Mouse (Mus musculus): ENCODE results near the gene Tnfrsf11a. TPM values are rescaled to one million over a fixed set of nuclear protein-coding genes. Genes with fewer than 3 reads are reported as not detected.

Gene Tnfrsf11a
- total RNA-seq, 2 experiments from 2014 or later = 0.54 to 1.5 TPM

DNA sequence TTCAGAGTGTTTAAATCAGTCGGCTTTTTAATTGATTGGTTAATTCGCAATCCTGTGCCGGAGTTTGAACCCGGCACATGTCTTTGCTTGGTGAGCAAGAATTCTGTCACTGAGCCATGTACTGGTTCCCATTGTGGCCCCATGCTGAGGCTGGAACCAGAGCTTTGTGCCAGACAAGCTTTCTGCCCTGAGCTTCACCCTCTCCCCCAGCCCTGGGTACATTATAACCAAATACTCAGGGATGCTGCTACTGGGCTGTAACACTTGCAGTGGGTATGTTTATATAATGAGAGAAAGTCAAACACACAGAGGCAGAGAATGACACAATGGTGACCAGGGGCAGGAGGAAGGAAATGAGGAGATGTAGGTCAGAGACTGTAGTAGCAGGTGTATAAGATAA is 43.8 kb downstream of the Tnfrsf11a start:
- ATAC-seq (replicated peaks; ENCODE audit: poor library complexity, severe bottlenecking) = no peak

DNA sequence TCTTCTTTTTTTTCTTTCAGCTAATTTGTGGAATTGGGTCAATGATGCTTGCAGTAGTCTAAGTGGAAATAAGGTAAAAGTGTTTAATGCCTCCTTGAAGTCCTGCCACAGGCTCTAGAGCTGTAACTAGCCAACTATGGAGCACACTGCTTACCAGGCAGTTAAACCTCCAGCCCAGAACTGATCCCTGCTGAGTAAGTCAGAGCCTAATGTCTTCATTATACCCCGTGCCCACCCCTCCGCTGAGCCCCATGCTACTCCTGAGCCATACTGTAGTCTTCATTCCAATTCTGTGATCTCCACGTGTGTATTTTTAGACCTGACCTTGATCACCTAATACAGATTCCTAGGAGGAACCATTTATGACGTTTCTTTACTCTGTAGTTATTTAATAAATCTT is 44.5 kb downstream of the Tnfrsf11a start:
- ATAC-seq (replicated peaks; ENCODE audit: poor library complexity, severe bottlenecking) = no peak

DNA sequence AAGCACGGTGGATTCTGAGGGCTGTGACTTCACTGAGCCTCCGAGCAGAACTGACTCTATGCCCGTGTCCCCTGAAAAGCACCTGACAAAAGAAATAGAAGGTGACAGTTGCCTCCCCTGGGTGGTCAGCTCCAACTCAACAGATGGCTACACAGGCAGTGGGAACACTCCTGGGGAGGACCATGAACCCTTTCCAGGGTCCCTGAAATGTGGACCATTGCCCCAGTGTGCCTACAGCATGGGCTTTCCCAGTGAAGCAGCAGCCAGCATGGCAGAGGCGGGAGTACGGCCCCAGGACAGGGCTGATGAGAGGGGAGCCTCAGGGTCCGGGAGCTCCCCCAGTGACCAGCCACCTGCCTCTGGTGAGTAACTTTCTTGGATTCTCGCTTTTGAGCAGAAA is 46.9 kb downstream of the Tnfrsf11a start:
- ATAC-seq (replicated peaks; ENCODE audit: poor library complexity, severe bottlenecking) = no peak

DNA sequence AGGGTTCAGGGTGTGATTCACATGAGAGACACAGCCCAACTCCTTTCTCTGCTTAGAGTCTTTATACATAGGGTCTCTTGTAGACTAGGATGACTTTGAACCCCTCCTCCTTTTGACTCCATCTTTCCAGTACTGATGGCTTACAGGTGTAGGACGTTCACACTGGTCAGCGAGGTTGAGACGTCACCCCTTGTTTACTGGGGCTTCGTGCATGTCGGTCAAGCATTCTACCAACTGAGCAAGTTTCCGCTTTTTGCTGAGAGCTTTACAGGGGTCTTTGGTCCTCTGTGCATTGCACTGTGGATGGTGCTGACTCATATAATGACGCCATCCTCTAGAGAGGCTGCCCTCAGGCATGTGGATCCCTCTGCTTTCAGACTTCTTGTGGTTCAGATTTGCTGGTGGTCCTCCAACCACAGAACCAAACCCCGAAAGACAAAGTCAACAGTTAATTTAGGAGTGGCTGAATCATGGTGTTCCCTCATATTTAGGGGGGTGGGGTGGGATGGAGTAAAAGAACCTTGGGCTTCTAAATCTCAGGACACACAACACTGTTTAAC is 47.3 kb downstream of the Tnfrsf11a start:
- ATAC-seq (replicated peaks; ENCODE audit: poor library complexity, severe bottlenecking) = no peak

DNA sequence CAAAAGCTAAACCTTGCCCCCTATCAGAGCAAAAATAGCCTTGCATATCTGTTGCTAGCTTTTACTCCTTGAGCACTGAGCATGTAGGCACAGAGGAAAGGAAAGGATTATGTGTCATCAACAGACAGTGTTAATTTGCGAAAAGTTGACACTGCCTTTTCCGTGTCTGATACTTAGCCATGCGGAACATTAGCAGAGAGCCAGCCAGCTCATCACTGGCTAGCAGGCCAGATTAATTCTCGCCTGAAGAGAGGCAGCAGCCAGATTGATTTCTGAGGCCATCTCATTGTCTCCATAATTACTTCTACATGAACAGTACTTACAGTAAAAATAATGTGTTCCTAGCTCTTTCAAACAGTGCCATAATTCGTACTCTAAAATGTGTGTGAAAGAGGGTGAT is 48.7 kb downstream of the Tnfrsf11a start:
- no peak for ATAC-seq (replicated peaks; ENCODE audit: poor library complexity, severe bottlenecking)

DNA sequence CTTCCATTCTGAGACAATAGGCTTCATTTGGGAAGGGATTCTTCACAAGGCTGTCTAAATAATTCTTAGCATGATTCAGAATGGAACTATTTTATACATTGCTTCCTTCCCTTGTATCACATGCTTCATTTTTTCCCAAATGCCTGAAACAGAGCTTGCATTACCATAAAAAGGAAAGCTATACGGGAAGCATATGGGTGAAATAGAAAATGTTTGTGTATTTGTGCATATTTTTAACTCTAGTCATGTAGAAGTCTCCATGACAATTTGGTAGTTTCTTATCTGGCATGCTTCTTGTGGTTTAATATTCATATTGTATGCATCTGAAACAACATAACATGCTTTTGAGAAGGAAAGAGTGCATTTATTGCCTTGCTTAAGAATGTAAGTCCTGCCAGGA is 52.3 kb downstream of the Tnfrsf11a start:
- no peak for ATAC-seq (replicated peaks; ENCODE audit: poor library complexity, severe bottlenecking)

DNA sequence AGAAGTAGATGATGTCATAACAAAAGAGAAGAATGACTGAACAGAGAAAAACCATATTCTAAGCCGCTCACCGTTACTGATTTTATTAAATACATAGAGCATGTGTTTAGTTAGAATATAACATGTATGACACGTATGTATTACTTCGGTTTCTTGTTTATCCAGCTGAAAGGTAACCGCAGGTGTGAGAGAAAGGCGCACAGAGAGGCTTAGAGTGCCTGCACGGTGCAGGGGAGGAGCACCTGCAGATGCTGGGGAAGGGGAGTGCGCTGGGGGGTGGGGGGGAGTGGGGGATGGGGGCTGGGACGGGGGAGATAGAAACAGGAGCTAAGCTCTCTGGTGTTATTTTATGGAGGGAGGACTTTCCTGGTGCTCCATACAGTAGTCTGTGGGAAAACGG is 62.4 kb downstream of the Tnfrsf11a start:
- ATAC-seq (replicated peaks; ENCODE audit: poor library complexity, severe bottlenecking) = no peak

DNA sequence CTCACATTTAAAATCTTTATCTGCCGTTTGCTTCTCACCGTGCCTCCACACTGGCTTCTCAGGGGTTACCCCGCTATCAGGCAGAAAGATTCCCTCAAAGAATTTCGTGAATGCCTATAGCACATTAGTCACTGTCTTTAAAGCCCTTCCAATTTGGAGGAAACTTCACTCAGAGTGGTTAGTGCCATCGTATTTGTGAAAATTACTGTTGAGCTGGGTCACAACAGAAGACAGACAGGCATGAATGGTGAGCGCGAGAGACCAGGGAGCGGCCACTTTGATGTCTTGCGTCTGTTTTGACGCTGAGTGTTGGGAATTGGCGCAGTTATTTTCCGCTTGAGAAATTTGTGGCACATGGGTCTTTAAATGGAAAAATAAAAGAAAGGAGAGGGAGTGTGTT is 62.9 kb downstream of the Tnfrsf11a start:
- no peak for ATAC-seq (replicated peaks; ENCODE audit: poor library complexity, severe bottlenecking)

DNA sequence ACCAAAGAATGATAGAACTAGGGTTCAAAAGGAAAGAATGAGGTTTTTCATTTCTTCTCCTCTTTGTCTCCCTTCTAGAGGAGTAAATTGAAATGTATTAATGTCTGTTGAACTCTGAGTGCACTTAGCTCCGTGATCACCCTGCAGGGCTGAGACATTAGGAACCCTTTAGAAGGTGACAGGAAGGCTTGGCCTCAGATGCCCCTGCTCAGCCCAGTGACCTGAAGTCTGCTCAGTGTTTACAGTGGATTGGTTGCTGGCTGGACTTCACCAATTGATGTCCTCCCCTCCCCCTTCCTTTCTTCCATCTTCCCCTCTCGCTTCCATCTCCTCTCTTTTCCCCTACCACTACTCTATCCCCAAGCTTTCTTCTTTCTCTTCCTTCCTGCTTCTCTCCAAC is 63.3 kb downstream of the Tnfrsf11a start:
- ATAC-seq (replicated peaks; ENCODE audit: poor library complexity, severe bottlenecking) = no peak

DNA sequence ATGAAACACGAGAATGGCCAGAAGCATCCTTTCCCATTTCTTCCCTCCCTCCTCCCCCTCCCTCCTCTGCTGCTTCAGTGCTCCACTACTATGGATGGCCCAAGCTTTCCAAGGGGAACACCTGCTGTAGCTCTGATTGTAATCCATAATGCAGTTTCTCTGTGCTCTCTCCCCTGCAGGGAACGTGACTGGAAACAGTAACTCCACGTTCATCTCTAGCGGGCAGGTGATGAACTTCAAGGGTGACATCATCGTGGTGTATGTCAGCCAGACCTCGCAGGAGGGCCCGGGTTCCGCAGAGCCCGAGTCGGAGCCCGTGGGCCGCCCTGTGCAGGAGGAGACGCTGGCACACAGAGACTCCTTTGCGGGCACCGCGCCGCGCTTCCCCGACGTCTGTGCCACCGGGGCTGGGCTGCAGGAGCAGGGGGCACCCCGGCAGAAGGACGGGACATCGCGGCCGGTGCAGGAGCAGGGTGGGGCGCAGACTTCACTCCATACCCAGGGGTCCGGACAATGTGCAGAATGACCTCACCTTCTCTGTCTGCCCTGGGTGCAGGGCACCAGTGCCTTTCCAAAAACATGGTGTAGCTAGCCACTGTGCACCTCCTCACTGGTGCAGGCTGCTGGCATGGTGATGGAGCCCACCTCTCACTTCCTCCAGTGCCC is 64.0 kb downstream of the Tnfrsf11a start:
- peak; percentile 30; the same call in 1 of the 2 replicates for ATAC-seq (replicated peaks; ENCODE audit: poor library complexity, severe bottlenecking)

DNA sequence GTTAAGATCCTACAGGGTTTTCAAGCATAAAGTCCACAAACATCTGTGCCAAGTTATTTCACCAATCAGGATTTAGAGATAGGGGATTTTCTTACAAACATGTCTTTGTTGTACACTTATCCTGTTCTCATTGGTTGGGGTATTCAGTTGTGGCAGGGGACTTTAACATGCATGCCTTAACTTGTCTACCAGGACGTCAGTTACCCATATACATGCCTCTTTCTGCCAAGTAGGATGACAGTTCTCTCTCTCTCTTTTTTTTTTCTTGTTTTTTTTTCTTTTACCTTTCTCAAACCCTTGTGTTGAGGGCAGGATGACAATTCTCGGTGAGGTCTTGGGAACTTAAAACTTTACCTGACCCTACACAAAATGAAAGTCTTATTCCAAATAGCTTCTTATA is 65.9 kb downstream of the Tnfrsf11a start:
- ATAC-seq (replicated peaks; ENCODE audit: poor library complexity, severe bottlenecking) = no peak

DNA sequence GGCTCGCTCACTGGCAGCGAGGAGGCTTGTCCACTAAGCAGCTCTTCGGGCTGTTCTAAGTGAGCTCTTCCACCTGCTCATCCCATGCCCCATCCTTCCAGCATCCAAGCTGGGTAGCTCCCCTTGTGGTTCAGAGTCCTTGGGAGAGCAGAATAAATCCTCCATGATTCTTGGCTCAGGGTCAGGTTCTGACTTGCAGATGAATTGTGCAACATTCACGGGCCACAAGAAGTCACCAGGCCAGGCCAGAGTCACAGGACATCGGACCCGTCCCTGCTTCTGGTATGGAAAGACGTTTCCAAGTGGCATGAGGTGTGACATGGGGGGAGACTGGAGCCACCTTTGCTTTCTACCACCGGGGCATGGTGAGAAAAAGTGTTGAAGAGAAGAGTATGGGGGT is 68.3 kb downstream of the Tnfrsf11a start:
- no peak for ATAC-seq (replicated peaks; ENCODE audit: poor library complexity, severe bottlenecking)

DNA sequence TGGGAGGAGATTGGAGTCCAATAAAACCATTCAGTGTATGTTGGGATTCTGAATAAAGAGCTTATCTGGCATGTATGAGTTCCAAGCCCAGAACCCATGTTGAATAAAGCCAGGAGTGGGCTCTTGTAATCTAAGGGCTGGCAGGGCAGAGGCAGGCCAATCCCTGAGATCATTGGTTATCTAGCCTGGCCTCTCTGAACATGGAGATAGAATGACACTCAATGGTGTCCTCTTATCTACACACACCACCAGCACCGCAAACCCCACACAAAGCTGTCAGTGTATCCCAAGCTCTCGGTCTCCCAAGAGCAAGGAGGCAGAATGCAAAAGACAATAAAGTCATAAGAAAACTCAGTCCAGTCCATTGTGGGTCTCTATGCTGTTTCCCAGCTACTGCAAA is 70.8 kb downstream of the Tnfrsf11a start:
- ATAC-seq (replicated peaks; ENCODE audit: poor library complexity, severe bottlenecking) = no peak

DNA sequence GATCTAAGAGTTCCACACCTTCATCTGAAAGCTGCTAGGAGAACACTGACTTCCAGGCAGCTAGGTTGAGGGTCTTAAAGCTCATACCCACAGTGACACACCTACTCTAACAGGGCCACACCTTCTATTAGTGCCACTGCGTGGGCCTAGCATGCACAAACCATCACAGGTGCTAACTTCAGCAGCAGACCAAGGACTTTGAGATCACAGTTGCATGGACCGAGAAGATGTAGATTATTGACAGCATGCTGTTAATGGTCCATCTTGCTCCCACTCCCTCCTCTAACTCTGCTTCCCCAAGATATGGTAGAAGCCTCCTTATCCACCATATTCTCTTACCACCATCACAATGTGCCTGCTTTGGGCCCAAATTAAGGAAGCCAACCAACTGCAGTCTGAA is 79.2 kb downstream of the Tnfrsf11a start:
- ATAC-seq (replicated peaks; ENCODE audit: poor library complexity, severe bottlenecking) = no peak

DNA sequence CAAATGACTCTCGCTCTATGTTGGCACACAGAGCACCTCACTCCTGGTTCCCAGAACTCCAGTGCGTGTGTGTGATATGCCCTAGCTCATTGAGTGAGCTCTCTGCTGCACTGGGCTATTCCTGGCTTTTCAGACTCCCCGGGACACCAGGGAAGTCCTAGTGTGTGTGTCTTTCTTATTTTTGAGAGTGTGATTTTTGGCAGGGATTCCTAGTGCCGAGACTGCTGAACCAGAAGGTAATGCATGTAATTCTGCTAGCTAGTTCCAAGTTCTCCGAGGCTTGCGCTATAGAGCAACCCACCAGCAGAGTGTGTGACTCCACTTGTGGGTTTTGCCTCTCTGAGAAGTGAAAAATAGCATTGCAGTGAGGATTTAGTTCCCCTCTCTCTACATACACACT is 96.1 kb downstream of the Tnfrsf11a start:
- no peak for ATAC-seq (replicated peaks; ENCODE audit: poor library complexity, severe bottlenecking)

DNA sequence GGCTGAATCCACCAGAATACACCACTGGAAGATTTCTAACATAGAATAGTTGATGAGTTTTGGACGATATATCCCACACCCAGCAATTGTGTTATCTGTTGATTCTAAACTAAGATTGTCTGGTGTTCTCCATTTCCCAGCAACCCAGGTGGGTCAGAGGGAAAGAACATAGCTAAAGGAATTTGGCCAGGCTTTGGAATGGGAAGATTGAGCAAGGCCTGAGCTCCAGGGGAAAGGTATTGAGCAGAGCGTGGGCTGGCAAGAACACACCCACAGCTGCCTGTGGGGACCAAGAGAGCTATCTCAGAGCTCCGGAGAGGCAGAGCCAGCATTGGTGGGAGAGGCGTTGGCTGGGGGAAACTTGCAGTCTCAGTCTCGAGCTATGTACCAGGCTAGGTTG is 97.3 kb downstream of the Tnfrsf11a start:
- no peak for ATAC-seq (replicated peaks; ENCODE audit: poor library complexity, severe bottlenecking)

DNA sequence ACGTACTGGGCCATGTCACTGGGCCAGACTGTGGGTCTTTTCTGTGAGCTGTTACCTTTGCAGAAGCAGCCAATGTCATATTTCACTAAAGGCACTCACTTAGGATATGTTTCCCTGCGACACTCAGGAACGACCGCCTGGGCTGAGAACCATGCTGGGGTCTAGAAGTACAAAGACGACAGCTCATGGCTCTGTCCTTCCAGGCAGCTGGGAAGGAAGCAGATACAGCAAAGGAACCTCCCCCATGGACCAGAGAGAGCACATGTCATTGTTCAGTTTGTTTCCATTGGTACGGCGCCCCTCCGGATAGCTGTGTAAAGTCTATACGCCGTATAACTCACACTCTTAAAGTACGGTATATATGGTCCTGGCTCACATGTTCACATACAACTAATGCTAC is 97.9 kb downstream of the Tnfrsf11a start:
- ATAC-seq (replicated peaks; ENCODE audit: poor library complexity, severe bottlenecking) = no peak

DNA sequence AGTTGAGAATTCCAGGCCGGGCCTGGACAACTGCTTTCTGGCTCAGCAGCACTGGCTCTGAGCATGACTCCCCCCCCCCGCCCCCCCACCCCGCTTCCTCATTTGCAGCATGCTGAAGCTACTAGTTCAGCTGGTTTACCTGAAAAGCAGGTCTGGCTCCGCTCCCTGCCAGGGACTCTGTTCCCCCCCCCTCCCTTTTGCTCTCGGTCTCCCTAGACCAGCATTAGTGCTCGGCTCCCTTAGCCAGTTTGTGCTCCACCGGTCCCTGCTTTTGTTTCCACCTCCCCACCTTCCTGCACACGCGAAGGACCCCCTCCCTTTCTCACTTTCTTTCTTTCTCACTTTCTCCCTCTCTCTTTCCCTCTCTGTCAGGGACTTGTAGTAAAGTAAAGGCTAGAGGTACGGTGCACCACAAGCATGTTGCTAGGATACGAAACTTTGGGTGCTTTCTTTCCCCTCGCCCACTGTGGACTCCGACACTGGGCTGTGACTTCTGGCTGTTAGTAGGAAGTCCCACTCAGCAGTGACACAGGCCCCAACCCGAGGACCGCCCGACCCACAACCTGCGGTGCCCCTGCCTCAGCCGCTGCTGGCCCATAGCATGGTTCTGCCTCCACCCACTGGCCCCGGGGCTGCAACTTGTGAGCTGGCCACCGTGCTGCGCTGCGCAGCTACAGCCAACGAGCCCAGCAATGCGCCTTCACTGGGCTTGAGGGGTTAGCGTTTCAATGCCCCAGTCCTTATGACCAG is 100.2 kb downstream of the Tnfrsf11a start:
- ATAC-seq (replicated peaks; ENCODE audit: poor library complexity, severe bottlenecking) = peak; percentile 80

DNA sequence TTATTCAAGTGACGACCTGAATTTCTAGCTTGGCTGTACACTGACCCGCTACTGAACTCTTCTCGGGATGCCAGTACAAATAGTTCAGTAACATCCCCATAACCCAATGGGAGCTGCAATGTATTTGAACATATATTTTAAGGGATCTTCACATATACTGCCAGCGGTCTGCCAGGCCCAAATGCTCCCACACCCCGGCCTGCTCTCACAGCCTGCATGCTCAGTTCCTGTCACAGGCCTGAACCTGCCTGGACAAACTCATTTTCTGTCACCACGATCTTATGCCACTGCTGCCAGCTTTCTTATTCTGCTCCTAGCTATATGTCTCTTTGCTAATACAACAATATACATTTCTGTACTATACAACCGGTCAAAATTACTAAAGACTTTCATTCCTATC is 100.9 kb downstream of the Tnfrsf11a start:
- ATAC-seq (replicated peaks; ENCODE audit: poor library complexity, severe bottlenecking) = no peak

DNA sequence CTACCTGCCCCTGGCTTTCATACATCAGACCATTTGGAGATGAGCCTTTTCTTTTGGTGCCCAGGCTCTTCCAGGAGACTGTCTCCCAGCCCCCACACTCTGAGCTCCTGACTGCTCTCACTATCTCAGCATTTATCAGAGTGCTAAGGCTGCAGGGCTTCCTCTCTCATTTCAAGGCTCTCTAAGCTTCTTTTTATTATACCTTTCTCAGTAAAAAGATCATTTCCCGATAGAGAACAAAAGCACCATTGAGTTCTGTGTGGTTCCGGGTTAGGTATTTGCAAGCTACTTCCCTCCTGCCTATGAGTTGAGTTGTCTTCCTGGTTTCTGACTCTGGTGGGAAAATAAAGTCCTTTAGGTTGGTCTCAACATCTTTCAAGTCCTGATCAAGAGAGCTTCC is 103.0 kb downstream of the Tnfrsf11a start:
- no peak for ATAC-seq (replicated peaks; ENCODE audit: poor library complexity, severe bottlenecking)

DNA sequence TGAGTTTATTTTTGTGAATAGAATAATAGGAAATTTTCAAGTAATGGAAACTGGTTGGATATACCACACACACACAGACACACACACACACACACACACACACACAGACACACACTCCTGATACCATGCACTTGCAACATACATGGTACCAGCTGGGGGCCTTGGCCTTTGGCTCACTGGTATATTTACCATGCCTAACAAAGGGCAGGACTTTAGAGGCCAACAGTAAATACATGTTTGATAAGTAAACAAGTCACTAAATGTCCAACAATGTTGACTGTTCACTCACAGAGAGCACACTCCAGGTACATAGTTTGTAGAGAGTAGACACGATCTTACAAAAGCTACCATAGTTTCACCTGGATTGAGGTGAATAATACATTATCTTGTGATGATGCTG is 104.6 kb downstream of the Tnfrsf11a start:
- ATAC-seq (replicated peaks; ENCODE audit: poor library complexity, severe bottlenecking) = no peak

DNA sequence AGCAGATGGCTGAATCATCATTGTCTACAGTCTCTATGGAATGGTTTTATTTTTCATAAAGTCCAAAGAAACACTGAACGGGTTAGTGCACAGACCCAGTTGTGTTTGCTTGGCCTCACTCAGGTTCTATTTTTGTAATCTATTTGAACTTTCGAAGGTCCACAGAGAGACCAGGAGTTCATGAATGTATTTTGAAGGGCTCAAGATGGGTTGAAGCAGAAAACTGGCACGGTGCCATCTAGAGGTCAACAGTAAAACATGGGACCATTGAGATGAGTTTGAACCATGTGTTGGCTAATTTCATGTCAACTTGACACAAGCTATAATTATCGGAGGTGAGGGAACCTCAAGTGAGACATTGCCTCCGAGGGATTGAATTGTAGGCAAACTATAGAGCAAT is 105.1 kb downstream of the Tnfrsf11a start:
- no peak for ATAC-seq (replicated peaks; ENCODE audit: poor library complexity, severe bottlenecking)

All from granulocyte monocyte progenitor cell, adult 5-6 weeks (primary cell).